Mouse (Mus musculus) MEL (cell line): ENCODE data around the gene Dnajc7. TPM values are rescaled to one million over a fixed set of nuclear protein-coding genes. Genes with fewer than 3 reads are reported as not detected.

ENCODE experiments used
- DNase-seq: peaks from one replicate; pipeline ENCODE4 v3.0.0; 2011; ENCODE audit warnings: low read depth, low spot score
- H3K27ac ChIP-seq: 2 replicates; pipeline ENCODE4 v1.5.1; 2012; ENCODE audit warnings: low read depth, mild to moderate bottlenecking, control low read depth, low read length, moderate library complexity; ENCODE audit not compliant: control insufficient read depth
- H3K27me3 ChIP-seq, 2 experiments: fragments of 150-350 bp in 1 of 2; sonication (generic) in 1 of 2; 2 replicates each; pipeline ENCODE4 v1.6.1; 2012; ENCODE audit warnings: low read length in 2 of 2, mild to moderate bottlenecking in 2 of 2, improper control_type of control experiment in 1 of 2, moderate library complexity in 1 of 2; ENCODE audit not compliant: insufficient read depth in 2 of 2, control insufficient read depth in 1 of 2
- H3K36me3 ChIP-seq, 2 experiments: 2 replicates each; pipeline ENCODE4 v1.6.1; 2012 to 2014; ENCODE audit warnings: low read length in 2 of 2, improper control_type of control experiment in 1 of 2, inconsistent platforms in 1 of 2, mild to moderate bottlenecking in 1 of 2; ENCODE audit not compliant: insufficient read depth in 2 of 2, control insufficient read depth in 1 of 2
- H3K4me1 ChIP-seq, 2 experiments: fragments of 150-350 bp in 1 of 2; sonication (generic) in 1 of 2; 2 replicates each; pipeline ENCODE4 v1.6.1; 2012; ENCODE audit warnings: low read length in 2 of 2, improper control_type of control experiment in 1 of 2, mild to moderate bottlenecking in 1 of 2; ENCODE audit not compliant: insufficient read depth in 2 of 2, control insufficient read depth in 1 of 2
- H3K4me3 ChIP-seq, 2 experiments: fragments of 150-350 bp in 1 of 2; sonication (generic) in 1 of 2; 2 replicates each; pipeline ENCODE4 v1.5.1; 2012; ENCODE audit warnings: low read depth in 2 of 2, low read length in 2 of 2, mild to moderate bottlenecking in 2 of 2, moderate library complexity in 2 of 2, control low read depth in 1 of 2, improper control_type of control experiment in 1 of 2; ENCODE audit not compliant: control insufficient read depth in 1 of 2, insufficient read depth in 1 of 2
- H3K79me2 ChIP-seq: 2 replicates; pipeline ENCODE4 v1.6.1; 2012; ENCODE audit warnings: mild to moderate bottlenecking, low read length, moderate library complexity; ENCODE audit not compliant: control insufficient read depth, poor library complexity, insufficient read depth
- H3K9ac ChIP-seq: 2 replicates; pipeline ENCODE4 v1.6.1; 2012; ENCODE audit warnings: low read depth, mild to moderate bottlenecking, control low read depth, low read length, moderate library complexity; ENCODE audit not compliant: control insufficient read depth, poor library complexity, severe bottlenecking
- H3K9me3 ChIP-seq: fragments of 150-350 bp; sonication (generic); replicated peaks from 2 replicates; pipeline ENCODE4 v1.6.1; 2012; ENCODE audit warnings: mild to moderate bottlenecking, low read length, improper control_type of control experiment, moderate library complexity; ENCODE audit not compliant: insufficient read depth
- E2F4 ChIP-seq: IDR thresholded peaks from 2 replicates; pipeline ENCODE4 v1.6.1; 2011; ENCODE audit warnings: low read depth, low read length, improper control_type of control experiment, borderline replicate concordance
- EP300 ChIP-seq, 2 experiments: IDR thresholded peaks; 2 replicates each; pipeline ENCODE4 v1.6.1; 2011; ENCODE audit warnings: improper control_type of control experiment in 2 of 2, low read length in 2 of 2, low read depth in 1 of 2, mild to moderate bottlenecking in 1 of 2
- ETS1 ChIP-seq: IDR thresholded peaks from 2 replicates; pipeline ENCODE4 v1.6.1; 2012; ENCODE audit warnings: low read depth, mild to moderate bottlenecking, inconsistent platforms, low read length, improper control_type of control experiment, moderate library complexity
- GATA1 ChIP-seq: IDR thresholded peaks from 2 replicates; pipeline ENCODE4 v1.6.1; 2011; ENCODE audit warnings: low read depth, low read length, improper control_type of control experiment
- JUND ChIP-seq: IDR thresholded peaks from 2 replicates; pipeline ENCODE4 v1.6.1; 2011; ENCODE audit warnings: low read depth, mild to moderate bottlenecking, improper control_type of control experiment, low read length
- MAFK ChIP-seq: IDR thresholded peaks from 2 replicates; pipeline ENCODE4 v1.6.1; 2011; ENCODE audit warnings: low read depth, mild to moderate bottlenecking, low read length, improper control_type of control experiment, borderline replicate concordance
- MEF2A ChIP-seq: IDR thresholded peaks from 2 replicates; pipeline ENCODE4 v1.6.1; 2014; ENCODE audit warnings: low read depth, mild to moderate bottlenecking, inconsistent platforms, low read length, improper control_type of control experiment; ENCODE audit not compliant: poor library complexity, insufficient replicate concordance, severe bottlenecking; ENCODE audit errors: extremely low read depth
- MXI1 ChIP-seq: IDR thresholded peaks from 2 replicates; pipeline ENCODE4 v1.6.1; 2011; ENCODE audit warnings: mild to moderate bottlenecking, low read depth, low read length, improper control_type of control experiment
- MYC ChIP-seq: IDR thresholded peaks from 2 replicates; pipeline ENCODE4 v1.6.1; 2011; ENCODE audit warnings: low read depth, mild to moderate bottlenecking, low read length, improper control_type of control experiment, moderate library complexity
- NELFE ChIP-seq: IDR thresholded peaks from 2 replicates; pipeline ENCODE4 v1.6.1; 2011; ENCODE audit warnings: low read depth, low read length, improper control_type of control experiment
- POLR2A ChIP-seq, 2 experiments: IDR thresholded peaks; 2 replicates each; pipeline ENCODE4 v1.6.1; 2011 to 2012; ENCODE audit warnings: low read length in 2 of 2, mild to moderate bottlenecking in 2 of 2, control low read depth in 1 of 2, improper control_type of control experiment in 1 of 2, low read depth in 1 of 2, moderate library complexity in 1 of 2; ENCODE audit not compliant: control insufficient read depth in 1 of 2, insufficient read depth in 1 of 2, poor library complexity in 1 of 2
- POLR2AphosphoS2 ChIP-seq: IDR thresholded peaks from 2 replicates; pipeline ENCODE4 v1.6.1; 2011; ENCODE audit warnings: low read length, improper control_type of control experiment
- RAD21 ChIP-seq: IDR thresholded peaks from 2 replicates; pipeline ENCODE4 v1.6.1; 2011; ENCODE audit warnings: mild to moderate bottlenecking, low read depth, low read length, improper control_type of control experiment
- RCOR1 ChIP-seq: IDR thresholded peaks from 2 replicates; pipeline ENCODE4 v1.6.1; 2012; ENCODE audit warnings: low read depth, mild to moderate bottlenecking, inconsistent platforms, low read length, improper control_type of control experiment
- TAL1 ChIP-seq: IDR thresholded peaks from 2 replicates; pipeline ENCODE4 v1.6.1; 2012; ENCODE audit warnings: mild to moderate bottlenecking, inconsistent platforms, low read length, moderate library complexity, mixed read lengths
- TCF12 ChIP-seq: IDR thresholded peaks from 2 replicates; pipeline ENCODE4 v1.6.1; 2014; ENCODE audit warnings: low read depth, mild to moderate bottlenecking, inconsistent platforms, low read length, improper control_type of control experiment, moderate library complexity
- ZC3H11A ChIP-seq: IDR thresholded peaks from 2 replicates; pipeline ENCODE4 v1.6.1; 2012; ENCODE audit warnings: low read depth, mild to moderate bottlenecking, inconsistent platforms, low read length, improper control_type of control experiment
- ZKSCAN1 ChIP-seq: IDR thresholded peaks from 2 replicates; pipeline ENCODE4 v1.6.1; 2012; ENCODE audit warnings: low read depth, mild to moderate bottlenecking, inconsistent platforms, low read length, improper control_type of control experiment, moderate library complexity
- ZMIZ1 ChIP-seq: IDR thresholded peaks from 2 replicates; pipeline ENCODE4 v1.6.1; 2012; ENCODE audit warnings: low read depth, mild to moderate bottlenecking, inconsistent platforms, low read length, improper control_type of control experiment, moderate library complexity
- ZNF384 ChIP-seq: IDR thresholded peaks from 2 replicates; pipeline ENCODE4 v1.6.1; 2012; ENCODE audit warnings: low read depth, mild to moderate bottlenecking, inconsistent platforms, low read length, improper control_type of control experiment
- polyA plus RNA-seq, 2 experiments: library from polyadenylated mRNA; stranded (reverse) in 1 of 2; unstranded in 1 of 2; fragments of >175 nt in 1 of 2; fragments of >200 nt in 1 of 2; gene quantifications; 2 replicates each; pipeline versions ENCODE4 v1.2.1 to v1.2.4; 2012; ENCODE audit warnings: low replicate concordance in 2 of 2, low read depth in 1 of 2; ENCODE audit not compliant: insufficient read length in 2 of 2, insufficient read depth in 1 of 2, missing spikeins in 1 of 2
- total RNA-seq: library from RNA; depleted of rRNA; stranded (reverse); fragments of 300-350 nt; gene quantifications from 2 replicates; pipeline ENCODE4 v1.2.3, GENCODE M21; 2012; rRNA removed

Gene Dnajc7
- total RNA-seq: 230 and 233 TPM in 2 replicates
- 100 to 1,000 TPM; 346 to 452 TPM for polyA plus RNA-seq

- H3K9ac ChIP-seq: peak within 1 kb of the TSS; percentile 94
- H3K36me3 ChIP-seq: peaks cover 4 to 33% of the 10 kb centered on the region in 2 experiments
- peak within 1 kb of the TSS; percentile 86 for H3K27ac ChIP-seq
- no peak for DNase-seq
- no peak for TF ChIP-seq ZKSCAN1
- no peak for TF ChIP-seq MEF2A
- no peak for TF ChIP-seq ZNF384
- TF ChIP-seq TCF12: no peak
- no peak for TF ChIP-seq GATA1
- TF ChIP-seq RAD21: no peak
- no peak for TF ChIP-seq JUND
- no peak for TF ChIP-seq MXI1
- TF ChIP-seq ETS1: no peak
- TF ChIP-seq E2F4: no peak
- no peak for TF ChIP-seq ZC3H11A
- TF ChIP-seq NELFE: no peak
- TF ChIP-seq TAL1: no peak
- no peak for TF ChIP-seq ZMIZ1
- no peak for TF ChIP-seq MYC
- no peak for TF ChIP-seq POLR2AphosphoS2
- TF ChIP-seq MAFK: no peak
- no peak for TF ChIP-seq RCOR1
- no peak for TF ChIP-seq POLR2A (IDR thresholded peaks at IDR 0.05; ENCODE audit: control insufficient read depth in 1 of 2, insufficient read depth in 1 of 2, low read depth in 1 of 2, low read length in 2 of 2, poor library complexity in 1 of 2)
- TF ChIP-seq EP300 (IDR thresholded peaks at IDR 0.05; ENCODE audit: low read depth in 1 of 2, low read length in 2 of 2): no peak
- no peaks in the 10 kb centered on the region for H3K27me3 ChIP-seq
- H3K79me2 ChIP-seq: peaks cover 47% of the 10 kb centered on the region
- H3K4me3 ChIP-seq: peak within 1 kb of the TSS; percentile 87 to 94
- H3K4me1 ChIP-seq: peaks cover 5 to 32% of the 10 kb centered on the region in 2 experiments
- no peaks in the 10 kb centered on the region for H3K9me3 ChIP-seq
Observed at GRCm38 (mm10) chr11:100619982-100620381, at the start of gene Dnajc7. TSS of gene Dnajc7 (minus strand) at chr11:100620168.

GRCm38 (mm10) chr11:100659806-100660205, 39.8 kb upstream of the Dnajc7 start:
- H3K9ac ChIP-seq: no peak overlapping the region
- H3K36me3 ChIP-seq: no peaks in the 10 kb centered on the region
- H3K4me3 ChIP-seq: no peak overlapping the region
- H3K79me2 ChIP-seq: no peaks in the 10 kb centered on the region
- H3K27me3 ChIP-seq: peaks cover 0 to 2% of the 10 kb centered on the region in 2 experiments; a peak in 3 of 4 replicates
- no peak overlapping the region for H3K27ac ChIP-seq
- no peak for TF ChIP-seq ZC3H11A
- DNase-seq: no peak
- H3K9me3 ChIP-seq: no peaks in the 10 kb centered on the region
- no peaks in the 10 kb centered on the region for H3K4me1 ChIP-seq
